Mouse (Mus musculus): ENCODE measurements at regions not wholly inside any gene's neighbourhood (a gene's known extent, or its start where the extent isn't known, plus 50 kb on each side); places are given as distances from the start of the nearest gene placed in this dataset.
A peak's percentile ranks its signal among the peaks of the same experiment; 100 is the strongest.

- DNase-seq (ENCODE audit: low spot score in 2 of 2), result no peak
Measured at GRCm38 (mm10) chr1:57174289-57174890, 195.9 kb upstream of the Satb2 start.

- no peak for DNase-seq (ENCODE audit: low spot score in 2 of 2)
Measured at GRCm38 (mm10) chr1:57188796-57189319, 188.6 kb upstream of the 1700066M21Rik start.

GRCm38 (mm10) chr1:57201274-57201673 is 176.1 kb upstream of the 1700066M21Rik start:
- no peak for DNase-seq (ENCODE audit: low spot score in 2 of 2)

- no peak for DNase-seq (ENCODE audit: low spot score in 2 of 2)
Measured at GRCm38 (mm10) chr1:57204331-57204730, 173.1 kb upstream of the 1700066M21Rik start.

GRCm38 (mm10) chr1:57205198-57205987 is 172.0 kb upstream of the 1700066M21Rik start:
- peak; percentile 20 to 58 for DNase-seq (ENCODE audit: low spot score in 2 of 2)

- DNase-seq (ENCODE audit: low spot score in 2 of 2), result no peak
Measured at GRCm38 (mm10) chr1:57206496-57206895, 170.9 kb upstream of the 1700066M21Rik start.

GRCm38 (mm10) chr1:57206944-57207343 is 170.5 kb upstream of the 1700066M21Rik start:
- DNase-seq (ENCODE audit: low spot score in 2 of 2), result no peak

GRCm38 (mm10) chr1:57208415-57208814 is 169.0 kb upstream of the 1700066M21Rik start:
- no peak for DNase-seq (ENCODE audit: low spot score in 2 of 2)

GRCm38 (mm10) chr1:57209281-57209680 is 168.1 kb upstream of the 1700066M21Rik start:
- DNase-seq (ENCODE audit: low spot score in 2 of 2), result no peak

- DNase-seq (ENCODE audit: low spot score in 2 of 2), result no peak
Measured at GRCm38 (mm10) chr1:57211046-57211445, 166.4 kb upstream of the 1700066M21Rik start.

- DNase-seq (ENCODE audit: low spot score in 2 of 2), result no peak
Measured at GRCm38 (mm10) chr1:57213428-57213874, 164.0 kb upstream of the 1700066M21Rik start.

- no peak for DNase-seq (ENCODE audit: low spot score in 2 of 2)
Measured at GRCm38 (mm10) chr1:57214266-57214665, 163.2 kb upstream of the 1700066M21Rik start.

- no peak for DNase-seq (ENCODE audit: low spot score in 2 of 2)
Measured at GRCm38 (mm10) chr1:57217656-57218055, 159.8 kb upstream of the 1700066M21Rik start.

- no peak for DNase-seq (ENCODE audit: low spot score in 2 of 2)
Measured at GRCm38 (mm10) chr1:57218127-57218526, 159.3 kb upstream of the 1700066M21Rik start.

GRCm38 (mm10) chr1:57218616-57219015 is 158.8 kb upstream of the 1700066M21Rik start:
- DNase-seq (ENCODE audit: low spot score in 2 of 2), result no peak

GRCm38 (mm10) chr1:57224425-57225104 is 152.9 kb upstream of the 1700066M21Rik start:
- peak in 1 of 2 experiments; percentile 73 for DNase-seq (ENCODE audit: low spot score in 2 of 2)

GRCm38 (mm10) chr1:57243607-57244408 is 133.6 kb upstream of the 1700066M21Rik start:
- no peak for DNase-seq (ENCODE audit: low spot score in 2 of 2)

- DNase-seq (ENCODE audit: low spot score in 2 of 2), result no peak
Measured at GRCm38 (mm10) chr1:57259626-57260025, 117.8 kb upstream of the 1700066M21Rik start.

GRCm38 (mm10) chr1:57265012-57265760 is 112.2 kb upstream of the 1700066M21Rik start:
- DNase-seq (ENCODE audit: low spot score in 2 of 2), result no peak

GRCm38 (mm10) chr1:57266695-57267094 is 110.7 kb upstream of the 1700066M21Rik start:
- DNase-seq (ENCODE audit: low spot score in 2 of 2), result no peak
